Mouse (Mus musculus) midbrain, embryonic 11.5 days (tissue): ENCODE results near the gene Wdr66. TPM values are rescaled to one million over a fixed set of nuclear protein-coding genes. Genes with fewer than 3 reads are reported as not detected.

Experiments
- ATAC-seq: fragments of 200-750 bp; cut with Nextera tagmentation; 2 replicates; pipeline ENCODE4 v1.8.0; 2017; ENCODE audit warnings: moderate TSS enrichment, moderate library complexity; ENCODE audit not compliant: low FRiP score
- DNase-seq: peaks from one replicate; pipeline ENCODE4 v3.0.0; 2015; ENCODE audit warnings: low spot score; ENCODE audit errors: missing footprints
- H3K27ac ChIP-seq: fragments of 300-500 bp; sonication (generic); 2 replicates; pipeline ENCODE4 v1.5.1; 2014; ENCODE audit warnings: low read depth, low read length
- H3K27me3 ChIP-seq: fragments of 300-500 bp; sonication (generic); 2 replicates; pipeline ENCODE4 v1.6.1; 2014; ENCODE audit warnings: mild to moderate bottlenecking, low read length, moderate library complexity, mixed read lengths; ENCODE audit not compliant: control insufficient read depth, insufficient read depth
- H3K36me3 ChIP-seq: fragments of 300-500 bp; sonication (generic); 2 replicates; pipeline ENCODE4 v1.6.1; 2014; ENCODE audit warnings: mild to moderate bottlenecking, low read length, moderate library complexity, mixed read lengths; ENCODE audit not compliant: control insufficient read depth, insufficient read depth
- H3K4me1 ChIP-seq: fragments of 300-500 bp; sonication (generic); 2 replicates; pipeline ENCODE4 v1.6.1; 2014; ENCODE audit warnings: low read length; ENCODE audit not compliant: control insufficient read depth, insufficient read depth
- H3K4me2 ChIP-seq: fragments of 300-500 bp; sonication (generic); 2 replicates; pipeline ENCODE4 v1.6.1; 2014; ENCODE audit warnings: mild to moderate bottlenecking, moderate library complexity
- H3K4me3 ChIP-seq: fragments of 300-500 bp; sonication (generic); 2 replicates; pipeline ENCODE4 v1.5.1; 2014; ENCODE audit warnings: low read depth, low read length
- H3K9ac ChIP-seq: fragments of 300-500 bp; sonication (generic); 2 replicates; pipeline ENCODE4 v1.6.1; 2014; ENCODE audit warnings: low read length
- H3K9me3 ChIP-seq: fragments of 300-500 bp; sonication (generic); 2 replicates; pipeline ENCODE4 v1.6.1; 2016; ENCODE audit warnings: low read length; ENCODE audit not compliant: control insufficient read depth
- WGBS: fragments of 180-500 bp; shearing (Covaris S2); extraction: QIAGEN DNeasy Blood & Tissue Kit; methylation state at CpG from one replicate; pipeline ENCODE4 v1.1.7; 2014; 5-methylcytosine and 5-hydroxymethylcytosine counted together
- polyA plus RNA-seq: library from polyadenylated mRNA; unstranded; fragments of >200 nt; fragmentation: Nextera tagmentation; extraction: Ambion mirVana; gene quantifications from 2 replicates; pipeline ENCODE4 v1.2.1, GENCODE M21; 2014

The Wdr66 gene
- polyA plus RNA-seq, 1 experiment from 2014 or later = 4.7 TPM

- H3K9ac ChIP-seq = no peak overlapping the region
- DNase-seq (peak; percentile 31), ATAC-seq (no peak)
- no peaks in the 10 kb centered on the region for H3K9me3 ChIP-seq
- no peak overlapping the region for H3K4me2 ChIP-seq
- no peak overlapping the region for H3K4me3 ChIP-seq
- WGBS = 84% methylated on average over 8 of the region's 8 CpGs
- H3K4me1 ChIP-seq = no peaks in the 10 kb centered on the region
- H3K27me3 ChIP-seq = no peaks in the 10 kb centered on the region
- H3K36me3 ChIP-seq = no peaks in the 10 kb centered on the region
- H3K27ac ChIP-seq = no peak overlapping the region
These were observed 8.8 kb downstream of the Wdr66 start for GRCm38 (mm10) chr5:123260698-123261097.

- WGBS = 85% methylated on average over 3 of the region's 3 CpGs
- H3K4me3 ChIP-seq = no peak overlapping the region
- H3K4me1 ChIP-seq = no peaks in the 10 kb centered on the region
- H3K9me3 ChIP-seq = no peaks in the 10 kb centered on the region
- no peaks in the 10 kb centered on the region for H3K36me3 ChIP-seq
- no peak overlapping the region for H3K4me2 ChIP-seq
- no peak overlapping the region for H3K27ac ChIP-seq
- DNase-seq (peak; percentile 23), ATAC-seq (no peak)
- H3K9ac ChIP-seq = no peak overlapping the region
- no peaks in the 10 kb centered on the region for H3K27me3 ChIP-seq
These were observed 15.0 kb downstream of the Wdr66 start for GRCm38 (mm10) chr5:123266909-123267308.

GRCm38 (mm10) chr5:123268477-123269474 lies 16.9 kb downstream of the Wdr66 start:
- H3K4me1 ChIP-seq = 0 out of 2 replicates have a peak, but pooled peaks cover 3% of the 10 kb centered on the region
- no peaks in the 10 kb centered on the region for H3K9me3 ChIP-seq
- H3K27ac ChIP-seq = no peak overlapping the region
- no peak overlapping the region for H3K9ac ChIP-seq
- H3K36me3 ChIP-seq = no peaks in the 10 kb centered on the region
- WGBS = 77% methylated on average over 28 of the region's 28 CpGs
- no peaks in the 10 kb centered on the region for H3K27me3 ChIP-seq
- H3K4me3 ChIP-seq = no peak overlapping the region
- peak; percentile 76 for DNase-seq
- H3K4me2 ChIP-seq = no peak overlapping the region
- ATAC-seq = no peak

GRCm38 (mm10) chr5:123270917-123271316 lies 19.0 kb downstream of the Wdr66 start:
- Histone ChIP-seq H3K4me1 (0 out of 2 replicates have a peak, but pooled peaks cover 6% of the 10 kb centered on the region), H3K27ac (no peak overlapping the region), H3K36me3 (no peaks in the 10 kb centered on the region), H3K4me3 (no peak overlapping the region), H3K4me2 (no peak overlapping the region), H3K27me3 (no peaks in the 10 kb centered on the region), H3K9me3 (no peaks in the 10 kb centered on the region), H3K9ac (no peak overlapping the region)
- DNase-seq = peak; percentile 77
- 80% methylated on average over 11 of the region's 11 CpGs for WGBS
- ATAC-seq = no peak

- H3K36me3 ChIP-seq = no peaks in the 10 kb centered on the region
- H3K4me1 ChIP-seq = peaks cover 9% of the 10 kb centered on the region
- H3K27ac ChIP-seq = no peak overlapping the region
- no peak overlapping the region for H3K4me2 ChIP-seq
- H3K9ac ChIP-seq = no peak overlapping the region
- DNase-seq (peak; percentile 81), ATAC-seq (no peak)
- H3K27me3 ChIP-seq = no peaks in the 10 kb centered on the region
- whole genome bisulfite sequencing = 61% methylated on average over 5 of the region's 5 CpGs
- no peak overlapping the region for H3K4me3 ChIP-seq
- H3K9me3 ChIP-seq = no peaks in the 10 kb centered on the region
These were observed 21.0 kb downstream of the Wdr66 start for GRCm38 (mm10) chr5:123272927-123273326.

GRCm38 (mm10) chr5:123276636-123277341 lies 24.9 kb downstream of the Wdr66 start:
- Histone ChIP-seq H3K36me3 (no peaks in the 10 kb centered on the region), H3K4me2 (no peak overlapping the region), H3K27ac (no peak overlapping the region), H3K27me3 (no peaks in the 10 kb centered on the region), H3K9me3 (no peaks in the 10 kb centered on the region), H3K4me3 (no peak overlapping the region), H3K9ac (no peak overlapping the region), H3K4me1 (peaks cover 9% of the 10 kb centered on the region)
- 79% methylated on average over 9 of the region's 9 CpGs for WGBS
- ATAC-seq (no peak), DNase-seq (peak; percentile 85)

- Histone ChIP-seq H3K4me1 (peaks cover 9% of the 10 kb centered on the region), H3K27ac (no peak overlapping the region), H3K9ac (no peak overlapping the region), H3K27me3 (no peaks in the 10 kb centered on the region), H3K36me3 (no peaks in the 10 kb centered on the region), H3K4me3 (no peak overlapping the region), H3K9me3 (no peaks in the 10 kb centered on the region), H3K4me2 (no peak overlapping the region)
- 61% methylated on average over 7 of the region's 7 CpGs for WGBS
- peak; percentile 81 for DNase-seq
- ATAC-seq = no peak
These were observed 25.4 kb downstream of the Wdr66 start for GRCm38 (mm10) chr5:123277342-123277701.

- no peak overlapping the region for H3K27ac ChIP-seq
- no peak overlapping the region for H3K4me2 ChIP-seq
- no peaks in the 10 kb centered on the region for H3K27me3 ChIP-seq
- no peaks in the 10 kb centered on the region for H3K9me3 ChIP-seq
- H3K4me3 ChIP-seq = no peak overlapping the region
- WGBS = 90% methylated on average over 4 of the region's 4 CpGs
- ATAC-seq (no peak), DNase-seq (no peak)
- H3K36me3 ChIP-seq = no peaks in the 10 kb centered on the region
- peaks cover 8% of the 10 kb centered on the region for H3K4me1 ChIP-seq
- no peak overlapping the region for H3K9ac ChIP-seq
These were observed 25.8 kb downstream of the Wdr66 start for GRCm38 (mm10) chr5:123277704-123278103.

GRCm38 (mm10) chr5:123279248-123279647 lies 27.3 kb downstream of the Wdr66 start:
- ATAC-seq (no peak), DNase-seq (peak; percentile 84)
- Histone ChIP-seq H3K4me2 (no peak overlapping the region), H3K27me3 (no peaks in the 10 kb centered on the region), H3K9me3 (no peaks in the 10 kb centered on the region), H3K9ac (no peak overlapping the region), H3K4me1 (peaks cover 6% of the 10 kb centered on the region), H3K36me3 (no peaks in the 10 kb centered on the region), H3K27ac (no peak overlapping the region), H3K4me3 (no peak overlapping the region)
- 94% methylated on average over 4 of the region's 4 CpGs for WGBS
